Mouse (Mus musculus): ENCODE results near the gene Zfp128.

GRCm38 (mm10) chr7:12927191-12927680 lies 46.3 kb downstream of the Zfp128 start, which contains the start of gene Rnf225:
- TF ChIP-seq POLR2A (IDR thresholded peaks at IDR 0.05; ENCODE audit: control insufficient read depth, low read depth, low read length) (no peak), CTCF (IDR thresholded peaks at IDR 0.05; ENCODE audit: control insufficient read depth, insufficient read depth, insufficient replicate concordance, low read depth, low read length) (no peak)

All from testis, adult 2 months (tissue).